Mouse (Mus musculus): ENCODE results near the gene Clasp1.

GRCm38 (mm10) chr1:118388757-118389453, at the start of gene Clasp1:
- peak; percentile 80; the same call in 1 of the 2 replicates for TF ChIP-seq POLR2A (IDR thresholded peaks at IDR 0.05; ENCODE audit: borderline replicate concordance, extremely low read depth, low read depth, low read length)
- TF ChIP-seq CTCF (IDR thresholded peaks at IDR 0.05; ENCODE audit: insufficient read depth, low read length): no peak

Data from lung, adult 2 months (tissue).